Mouse (Mus musculus): ENCODE measurements around the gene Pde4a. TPM values are rescaled to one million over a fixed set of nuclear protein-coding genes. Genes with fewer than 3 reads are reported as not detected.

Gene Pde4a
- polyA plus RNA-seq, 1 experiment from 2014 or later = 1.9 TPM

DNA sequence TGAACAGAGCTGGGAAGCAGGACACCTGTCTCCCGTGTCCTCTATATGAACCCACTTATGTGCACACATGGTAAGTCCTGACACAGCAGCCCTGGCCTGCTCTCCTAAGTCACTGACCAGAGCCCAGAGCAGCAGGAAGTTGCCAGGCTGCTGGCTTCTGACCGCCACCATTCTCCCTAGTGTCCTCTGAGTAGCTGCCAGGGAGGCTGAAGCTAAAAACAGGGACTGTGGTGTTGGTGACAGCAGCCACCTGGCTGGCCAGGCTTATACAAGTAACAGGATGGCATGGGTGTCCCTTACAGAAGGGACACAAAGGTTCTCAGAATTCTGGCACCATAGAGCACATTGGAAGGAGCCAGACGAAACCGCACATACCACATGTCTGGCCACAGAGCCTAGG is 20.1 kb upstream of the Pde4a start:
- H3K9ac ChIP-seq (ENCODE audit: low read depth, low read length) = no peak overlapping the region
- peaks cover 36% of the 10 kb centered on the region for H3K4me1 ChIP-seq (ENCODE audit: control insufficient read depth, low read depth, low read length)
- H3K4me3 ChIP-seq (ENCODE audit: low read depth, low read length) = no peak overlapping the region
- H3K27ac ChIP-seq (ENCODE audit: low read length) = no peak overlapping the region
- 81% methylated on average over 4 of the region's 4 CpGs for whole genome bisulfite sequencing (ENCODE audit: insufficient replicate concordance)
- no peak overlapping the region for H3K4me2 ChIP-seq (ENCODE audit: low read depth, low read length)
- H3K9me3 ChIP-seq (replicated peaks; ENCODE audit: control insufficient read depth, low read length) = no peaks in the 10 kb centered on the region
- H3K36me3 ChIP-seq (ENCODE audit: control insufficient read depth, insufficient read depth) = peaks cover 29% of the 10 kb centered on the region
- ATAC-seq (ENCODE audit: low read depth) = no peak
- no peaks in the 10 kb centered on the region for H3K27me3 ChIP-seq (ENCODE audit: control insufficient read depth, insufficient read depth, low read depth, low read length)

DNA sequence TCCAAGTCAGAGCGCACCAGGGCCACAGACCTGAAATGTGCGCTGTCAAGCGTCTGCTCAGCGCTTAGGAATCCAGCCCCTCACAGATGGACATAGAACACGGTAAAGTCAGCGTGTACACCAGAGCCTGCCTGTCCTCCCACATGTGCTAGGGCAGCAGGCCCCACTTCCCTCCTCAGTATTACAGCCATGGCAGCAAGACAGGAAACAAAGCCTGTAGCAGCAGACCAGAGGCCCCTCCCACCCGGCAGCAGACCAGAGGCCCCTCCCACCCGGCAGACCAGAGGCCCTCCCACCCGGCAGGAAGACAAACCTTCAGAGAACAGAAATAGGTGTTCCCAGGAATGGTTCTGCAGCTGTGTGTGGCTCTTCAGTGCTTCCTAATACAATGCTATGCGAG is 18.8 kb upstream of the Pde4a start:
- ATAC-seq (ENCODE audit: low read depth) = peak; percentile 27
- peaks cover 36% of the 10 kb centered on the region for H3K4me1 ChIP-seq (ENCODE audit: control insufficient read depth, low read depth, low read length)
- peaks cover 16% of the 10 kb centered on the region for H3K36me3 ChIP-seq (ENCODE audit: control insufficient read depth, insufficient read depth)
- H3K4me2 ChIP-seq (ENCODE audit: low read depth, low read length) = peak overlapping the region; percentile 18
- H3K4me3 ChIP-seq (ENCODE audit: low read depth, low read length) = peak overlapping the region; percentile 7; the same call in 1 of the 2 replicates
- H3K27me3 ChIP-seq (ENCODE audit: control insufficient read depth, insufficient read depth, low read depth, low read length) = no peaks in the 10 kb centered on the region
- no peak overlapping the region for H3K27ac ChIP-seq (ENCODE audit: low read length)
- 29% methylated on average over 10 of the region's 10 CpGs for WGBS (ENCODE audit: insufficient replicate concordance)
- H3K9me3 ChIP-seq (replicated peaks; ENCODE audit: control insufficient read depth, low read length) = no peaks in the 10 kb centered on the region
- no peak overlapping the region for H3K9ac ChIP-seq (ENCODE audit: low read depth, low read length)

DNA sequence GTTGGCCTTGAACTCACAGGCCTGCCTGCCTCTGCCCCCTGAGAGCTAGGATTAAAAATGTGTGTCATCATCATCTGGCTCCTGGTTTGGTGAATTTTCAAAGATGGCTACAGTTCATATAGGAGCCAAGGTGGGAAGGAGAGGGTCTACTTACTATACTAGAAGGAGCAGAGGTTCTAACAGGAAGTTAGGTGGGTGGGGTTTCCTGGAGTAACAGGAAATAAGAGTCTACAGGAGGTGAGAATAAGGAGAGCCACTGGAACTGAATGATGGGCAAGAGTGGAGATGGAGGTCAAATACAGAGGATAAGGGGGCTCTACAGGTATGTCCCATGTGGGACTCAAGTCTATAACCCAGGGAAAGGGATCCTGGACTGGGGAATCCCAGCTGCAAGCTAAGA is 17.1 kb upstream of the Pde4a start:
- no peaks in the 10 kb centered on the region for H3K27me3 ChIP-seq (ENCODE audit: control insufficient read depth, insufficient read depth, low read depth, low read length)
- no peak for ATAC-seq (ENCODE audit: low read depth)
- H3K4me3 ChIP-seq (ENCODE audit: low read depth, low read length) = peak overlapping the region; percentile 86
- no peaks in the 10 kb centered on the region for H3K9me3 ChIP-seq (replicated peaks; ENCODE audit: control insufficient read depth, low read length)
- H3K36me3 ChIP-seq (ENCODE audit: control insufficient read depth, insufficient read depth) = peaks cover 6% of the 10 kb centered on the region; the same call in 1 of the 2 replicates
- peaks cover 43% of the 10 kb centered on the region for H3K4me1 ChIP-seq (ENCODE audit: control insufficient read depth, low read depth, low read length)
- peak overlapping the region; percentile 34; the same call in 1 of the 2 replicates for H3K27ac ChIP-seq (ENCODE audit: low read length)
- H3K9ac ChIP-seq (ENCODE audit: low read depth, low read length) = peak overlapping the region; percentile 90
- peak overlapping the region; percentile 84 for H3K4me2 ChIP-seq (ENCODE audit: low read depth, low read length)

DNA sequence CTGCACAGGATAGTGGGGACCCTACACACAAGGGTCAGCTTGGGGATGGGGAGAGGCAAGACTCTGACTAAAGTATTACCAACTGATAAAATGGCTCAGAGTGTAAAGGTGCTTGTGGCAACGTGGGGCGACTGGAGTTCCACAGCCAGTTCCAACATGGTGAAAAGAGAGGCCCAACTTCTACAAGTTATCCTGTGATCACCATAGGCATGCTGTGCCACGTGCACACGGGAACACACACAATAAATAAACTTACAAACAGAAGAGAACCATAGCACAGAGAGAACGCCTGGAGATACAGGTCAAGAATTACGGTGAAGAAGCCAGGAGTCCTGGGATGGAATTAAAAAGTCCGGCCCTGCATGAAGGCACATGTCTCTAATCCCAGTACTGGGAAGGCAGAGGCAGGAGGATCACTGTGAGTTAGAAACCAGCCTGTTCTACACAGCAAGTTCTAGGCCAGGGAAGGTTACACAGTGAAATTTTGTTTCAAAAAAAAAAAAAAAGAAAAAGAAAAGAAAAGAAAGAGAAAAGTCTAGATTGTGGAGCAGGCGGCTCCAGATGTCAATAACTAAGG is 16.3 kb upstream of the Pde4a start:
- peaks cover 48% of the 10 kb centered on the region for H3K4me1 ChIP-seq (ENCODE audit: control insufficient read depth, low read depth, low read length)
- WGBS (ENCODE audit: insufficient replicate concordance) = 1% methylated on average over 8 of the region's 8 CpGs
- ATAC-seq (ENCODE audit: low read depth) = no peak

DNA sequence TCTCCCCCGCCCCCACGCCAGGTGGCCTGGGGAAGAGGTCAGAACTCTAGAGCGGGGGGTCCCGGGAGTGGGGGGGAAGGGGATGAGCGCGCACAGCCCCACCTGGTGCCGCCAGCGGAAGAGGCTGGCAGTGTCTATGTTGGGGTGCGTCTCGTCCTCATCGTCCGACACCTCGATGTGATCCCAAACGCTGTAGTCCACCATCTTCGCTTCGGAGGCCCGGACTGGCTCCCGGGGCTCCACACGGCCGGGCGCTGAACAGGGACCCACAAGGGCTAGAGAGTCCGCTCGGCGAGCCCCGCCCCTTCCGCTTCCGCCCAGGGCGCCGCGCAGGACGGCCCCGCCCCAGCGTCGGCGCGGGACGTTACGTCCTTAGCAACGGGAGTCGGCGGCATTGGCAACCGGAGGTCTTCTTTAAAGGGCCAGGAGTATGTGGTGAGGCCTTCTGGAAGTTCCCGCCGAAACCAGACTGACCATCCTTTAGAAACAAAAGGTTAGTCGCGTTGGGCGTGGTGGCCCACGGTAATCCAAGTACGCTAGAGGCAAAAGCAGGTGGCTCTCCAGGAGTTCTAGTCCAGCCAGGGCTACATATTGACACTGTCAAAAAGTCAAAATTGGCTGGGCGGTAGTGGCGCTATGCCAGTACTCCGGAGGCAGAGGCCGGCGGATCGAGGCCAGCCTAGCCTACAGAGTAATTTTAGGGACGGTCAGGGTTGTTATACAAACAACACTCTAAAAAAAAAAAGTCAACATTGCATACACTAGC is 15.7 kb upstream of the Pde4a start, which contains the start of gene Cdc37:
Gene Cdc37, minus strand, starts transcription at position 329 of the 766 bp plus-strand sequence.
- Histone ChIP-seq H3K9ac (ENCODE audit: low read depth, low read length) (peak within 1 kb of the TSS; percentile 90), H3K4me2 (ENCODE audit: low read depth, low read length) (peak within 1 kb of the TSS; percentile 84), H3K27ac (ENCODE audit: low read length) (peak within 1 kb of the TSS; percentile 73), H3K27me3 (ENCODE audit: control insufficient read depth, insufficient read depth, low read depth, low read length) (no peaks in the 10 kb centered on the region), H3K9me3 (replicated peaks; ENCODE audit: control insufficient read depth, low read length) (no peaks in the 10 kb centered on the region), H3K4me3 (ENCODE audit: low read depth, low read length) (peak within 1 kb of the TSS; percentile 86), H3K4me1 (ENCODE audit: control insufficient read depth, low read depth, low read length) (peaks cover 48% of the 10 kb centered on the region), H3K36me3 (ENCODE audit: control insufficient read depth, insufficient read depth) (no peaks in the 10 kb centered on the region; the same call in 1 of the 2 replicates)
- peak; percentile 97 for ATAC-seq (ENCODE audit: low read depth)
- WGBS (ENCODE audit: insufficient replicate concordance) = 2% methylated on average over 56 of the region's 56 CpGs

More for the DNA sequence above, 16.3 kb upstream of the Pde4a start:
- Histone ChIP-seq H3K9me3 (replicated peaks; ENCODE audit: control insufficient read depth, low read length) (no peaks in the 10 kb centered on the region), H3K27ac (ENCODE audit: low read length) (peak overlapping the region; percentile 73), H3K36me3 (ENCODE audit: control insufficient read depth, insufficient read depth) (peaks cover 4% of the 10 kb centered on the region; the same call in 1 of the 2 replicates), H3K4me3 (ENCODE audit: low read depth, low read length) (peak overlapping the region; percentile 86), H3K4me2 (ENCODE audit: low read depth, low read length) (peak overlapping the region; percentile 84), H3K9ac (ENCODE audit: low read depth, low read length) (peak overlapping the region; percentile 90), H3K27me3 (ENCODE audit: control insufficient read depth, insufficient read depth, low read depth, low read length) (no peaks in the 10 kb centered on the region)

DNA sequence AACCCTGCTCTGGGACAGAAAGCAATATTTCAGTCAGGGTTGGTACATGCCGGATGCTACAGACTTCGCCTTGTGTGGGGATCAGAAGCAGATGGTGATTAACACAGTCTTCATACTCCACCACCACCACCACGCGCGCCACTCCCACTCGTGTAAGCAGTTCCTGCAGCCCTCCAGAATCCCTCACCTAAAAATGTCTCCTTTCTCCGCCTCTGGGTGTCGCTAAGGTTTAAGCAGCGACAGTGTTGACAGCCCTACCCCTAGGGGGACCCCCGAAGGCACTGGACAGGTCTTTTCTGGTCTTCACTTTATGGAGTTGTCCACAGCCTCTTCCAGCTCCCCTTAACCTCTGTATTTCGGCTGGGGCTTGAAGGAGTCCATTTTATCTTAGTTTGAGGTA is 12.8 kb upstream of the Pde4a start:
- Histone ChIP-seq H3K9me3 (replicated peaks; ENCODE audit: control insufficient read depth, low read length) (no peaks in the 10 kb centered on the region), H3K9ac (ENCODE audit: low read depth, low read length) (no peak overlapping the region), H3K27ac (ENCODE audit: low read length) (no peak overlapping the region), H3K4me2 (ENCODE audit: low read depth, low read length) (peak overlapping the region; percentile 54), H3K4me1 (ENCODE audit: control insufficient read depth, low read depth, low read length) (peaks cover 31% of the 10 kb centered on the region), H3K36me3 (ENCODE audit: control insufficient read depth, insufficient read depth) (no peaks in the 10 kb centered on the region), H3K27me3 (ENCODE audit: control insufficient read depth, insufficient read depth, low read depth, low read length) (no peaks in the 10 kb centered on the region), H3K4me3 (ENCODE audit: low read depth, low read length) (peak overlapping the region; percentile 12; the same call in 1 of the 2 replicates)
- no peak for ATAC-seq (ENCODE audit: low read depth)
- WGBS (ENCODE audit: insufficient replicate concordance) = 3% methylated on average over 11 of the region's 11 CpGs

DNA sequence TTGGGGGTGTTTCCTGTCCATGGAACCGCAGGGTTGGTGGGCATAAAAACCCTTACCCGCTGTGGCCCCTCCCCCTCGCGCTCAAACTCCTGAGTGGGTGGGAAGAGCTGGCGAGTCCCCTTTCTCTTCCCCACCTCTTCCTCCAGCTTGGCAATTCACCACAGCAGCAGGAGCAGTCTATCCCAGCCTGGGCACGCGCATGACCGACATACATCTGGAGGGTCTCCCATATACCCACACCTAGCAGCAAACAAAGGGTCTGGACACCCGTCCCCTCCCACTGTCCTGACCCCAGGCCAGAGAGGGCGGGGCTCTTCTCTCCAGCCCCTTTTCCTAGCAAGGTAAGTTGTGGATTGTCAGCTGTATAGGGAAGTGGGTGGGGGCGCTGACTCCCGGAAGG is 12.2 kb upstream of the Pde4a start:
- Histone ChIP-seq H3K27ac (ENCODE audit: low read length) (no peak overlapping the region), H3K9me3 (replicated peaks; ENCODE audit: control insufficient read depth, low read length) (no peaks in the 10 kb centered on the region), H3K4me2 (ENCODE audit: low read depth, low read length) (peak overlapping the region; percentile 54), H3K9ac (ENCODE audit: low read depth, low read length) (no peak overlapping the region), H3K4me1 (ENCODE audit: control insufficient read depth, low read depth, low read length) (peaks cover 24% of the 10 kb centered on the region), H3K36me3 (ENCODE audit: control insufficient read depth, insufficient read depth) (no peaks in the 10 kb centered on the region), H3K27me3 (ENCODE audit: control insufficient read depth, insufficient read depth, low read depth, low read length) (no peaks in the 10 kb centered on the region), H3K4me3 (ENCODE audit: low read depth, low read length) (peak overlapping the region; percentile 12)
- WGBS (ENCODE audit: insufficient replicate concordance) = 2% methylated on average over 12 of the region's 12 CpGs
- no peak for ATAC-seq (ENCODE audit: low read depth)

DNA sequence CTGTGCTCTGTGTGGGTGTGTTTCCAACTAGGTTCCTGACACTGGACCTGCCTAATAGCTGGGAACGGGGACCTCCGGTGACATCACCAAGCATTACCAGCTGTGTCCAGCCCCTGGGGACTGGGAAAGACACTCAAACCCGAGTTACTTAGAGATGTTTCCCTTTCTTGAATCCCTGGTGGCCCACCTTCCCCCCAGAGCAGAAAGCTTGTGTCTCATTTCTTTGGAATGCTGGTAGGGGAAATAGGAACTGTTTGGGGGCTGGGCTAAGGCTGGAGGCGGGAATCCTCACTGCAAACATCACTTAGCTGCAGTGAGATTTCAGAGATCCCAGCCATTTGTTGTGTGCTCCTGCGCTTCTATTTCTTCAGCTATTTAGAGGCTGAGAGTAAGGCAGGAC is 11.7 kb upstream of the Pde4a start:
- H3K27ac ChIP-seq (ENCODE audit: low read length) = no peak overlapping the region
- peaks cover 19% of the 10 kb centered on the region for H3K4me1 ChIP-seq (ENCODE audit: control insufficient read depth, low read depth, low read length)
- no peaks in the 10 kb centered on the region for H3K36me3 ChIP-seq (ENCODE audit: control insufficient read depth, insufficient read depth)
- peak overlapping the region; percentile 12 for H3K4me3 ChIP-seq (ENCODE audit: low read depth, low read length)
- H3K4me2 ChIP-seq (ENCODE audit: low read depth, low read length) = peak overlapping the region; percentile 54
- H3K27me3 ChIP-seq (ENCODE audit: control insufficient read depth, insufficient read depth, low read depth, low read length) = no peaks in the 10 kb centered on the region
- H3K9ac ChIP-seq (ENCODE audit: low read depth, low read length) = no peak overlapping the region
- no peak for ATAC-seq (ENCODE audit: low read depth)
- WGBS (ENCODE audit: insufficient replicate concordance) = 25% methylated on average over 5 of the region's 5 CpGs
- no peaks in the 10 kb centered on the region for H3K9me3 ChIP-seq (replicated peaks; ENCODE audit: control insufficient read depth, low read length)

DNA sequence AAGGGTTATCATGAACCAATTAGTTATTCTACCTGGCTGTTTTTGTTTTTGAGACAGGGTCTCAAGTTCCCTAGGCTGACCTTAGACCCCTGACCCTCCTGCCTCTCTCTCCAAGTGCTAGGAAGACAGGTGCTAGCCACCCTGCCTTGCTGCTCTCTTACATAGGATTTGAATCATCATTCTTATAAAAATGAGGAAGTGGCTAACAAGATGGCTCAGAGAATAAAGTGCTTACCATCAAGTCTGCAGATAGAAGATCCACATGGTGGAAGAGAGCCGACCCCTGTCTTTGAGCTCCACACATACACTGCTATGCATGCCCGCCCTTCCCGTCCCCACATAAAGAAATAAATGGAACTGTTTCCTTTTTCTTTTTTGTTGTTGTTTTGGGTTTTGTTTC is 10.7 kb upstream of the Pde4a start:
- Histone ChIP-seq H3K4me1 (ENCODE audit: control insufficient read depth, low read depth, low read length) (peaks cover 16% of the 10 kb centered on the region), H3K36me3 (ENCODE audit: control insufficient read depth, insufficient read depth) (no peaks in the 10 kb centered on the region), H3K9me3 (replicated peaks; ENCODE audit: control insufficient read depth, low read length) (no peaks in the 10 kb centered on the region), H3K27me3 (ENCODE audit: control insufficient read depth, insufficient read depth, low read depth, low read length) (no peaks in the 10 kb centered on the region), H3K9ac (ENCODE audit: low read depth, low read length) (no peak overlapping the region), H3K4me3 (ENCODE audit: low read depth, low read length) (no peak overlapping the region), H3K4me2 (ENCODE audit: low read depth, low read length) (no peak overlapping the region), H3K27ac (ENCODE audit: low read length) (no peak overlapping the region)
- 59% methylated on average over 3 of the region's 3 CpGs for WGBS (ENCODE audit: insufficient replicate concordance)
- ATAC-seq (ENCODE audit: low read depth) = no peak

Data from liver, embryonic 16.5 days (tissue).